Mouse (Mus musculus) ovary, postnatal 36 days (tissue): ENCODE results near the gene Ubash3b.

Experiments
- DNase-seq: peaks from one replicate; pipeline ENCODE4 v3.0.0; 2022; ENCODE audit warnings: low spot score, mixed read lengths

The Ubash3b gene

GRCm38 (mm10) chr9:41091187-41091586 lies 70.3 kb downstream of the Ubash3b start:
- DNase-seq = no peak

GRCm38 (mm10) chr9:41087831-41088383 lies 73.6 kb downstream of the Ubash3b start:
- DNase-seq = no peak

GRCm38 (mm10) chr9:41084191-41084901 lies 77.2 kb downstream of the Ubash3b start:
- no peak for DNase-seq

- DNase-seq = no peak
Measured at GRCm38 (mm10) chr9:41083386-41084055, 78.0 kb downstream of the Ubash3b start.

- no peak for DNase-seq
Measured at GRCm38 (mm10) chr9:41082891-41083290, 78.6 kb downstream of the Ubash3b start.

GRCm38 (mm10) chr9:41080877-41081276 lies 80.6 kb downstream of the Ubash3b start:
- peak; percentile 50 for DNase-seq

- DNase-seq = peak; percentile 20
Measured at GRCm38 (mm10) chr9:41079428-41080155, 81.9 kb downstream of the Ubash3b start.

GRCm38 (mm10) chr9:41078198-41078597 lies 83.3 kb downstream of the Ubash3b start:
- DNase-seq = no peak

- DNase-seq = no peak
Measured at GRCm38 (mm10) chr9:41076150-41076549, 85.3 kb downstream of the Ubash3b start.

- no peak for DNase-seq
Measured at GRCm38 (mm10) chr9:41075528-41075927, 86.0 kb downstream of the Ubash3b start.

- DNase-seq = no peak
Measured at GRCm38 (mm10) chr9:41073196-41074009, 88.1 kb downstream of the Ubash3b start.

GRCm38 (mm10) chr9:41072786-41073185 lies 88.7 kb downstream of the Ubash3b start:
- DNase-seq = no peak

GRCm38 (mm10) chr9:41071906-41072511 lies 89.5 kb downstream of the Ubash3b start:
- no peak for DNase-seq

GRCm38 (mm10) chr9:41070761-41071181 lies 90.7 kb downstream of the Ubash3b start:
- DNase-seq = no peak

- DNase-seq = no peak
Measured at GRCm38 (mm10) chr9:41069509-41069908, 92.0 kb downstream of the Ubash3b start.

- no peak for DNase-seq
Measured at GRCm38 (mm10) chr9:41061446-41061845, 100.1 kb downstream of the Ubash3b start.

GRCm38 (mm10) chr9:41060617-41061016 lies 100.9 kb downstream of the Ubash3b start:
- no peak for DNase-seq

GRCm38 (mm10) chr9:41058765-41059535 lies 102.5 kb downstream of the Ubash3b start:
- DNase-seq = no peak

GRCm38 (mm10) chr9:41054166-41054565 lies 107.3 kb downstream of the Ubash3b start:
- peak; percentile 51 for DNase-seq

- no peak for DNase-seq
Measured at GRCm38 (mm10) chr9:41053478-41053877, 108.0 kb downstream of the Ubash3b start.
